Mouse (Mus musculus): ENCODE results near the gene Scgb1b7.
"Not testable (repeated sequence)": the region's sequence is repeated elsewhere in the genome, so short reads cannot be mapped to it uniquely, and the experiment has no call there.

Scgb1b7 gene

DNA sequence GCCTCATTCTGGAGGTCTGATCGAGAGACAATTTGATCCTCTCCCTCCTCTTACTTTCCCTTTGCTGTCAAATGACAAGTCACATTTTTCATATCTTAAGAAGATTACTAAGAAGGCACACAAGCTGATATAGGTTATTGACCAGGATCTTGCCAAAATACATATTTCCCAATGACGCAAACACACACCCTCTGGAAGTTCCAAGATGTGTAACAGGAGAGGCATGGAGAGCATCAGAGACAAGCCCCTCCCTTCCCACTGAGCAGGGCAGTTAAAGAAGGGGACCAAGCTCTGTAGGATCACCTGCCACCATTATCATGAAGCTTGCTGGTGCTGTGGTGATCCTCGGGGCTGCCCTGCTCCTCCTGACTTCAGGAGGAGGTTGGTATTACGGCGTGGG lies at the start of gene Scgb1b7:
Gene Scgb1b7, plus strand, starts transcription at position 301 of the 400 bp plus-strand sequence.
- not testable (repeated sequence) for DNase-seq (ENCODE audit: low spot score)

DNA sequence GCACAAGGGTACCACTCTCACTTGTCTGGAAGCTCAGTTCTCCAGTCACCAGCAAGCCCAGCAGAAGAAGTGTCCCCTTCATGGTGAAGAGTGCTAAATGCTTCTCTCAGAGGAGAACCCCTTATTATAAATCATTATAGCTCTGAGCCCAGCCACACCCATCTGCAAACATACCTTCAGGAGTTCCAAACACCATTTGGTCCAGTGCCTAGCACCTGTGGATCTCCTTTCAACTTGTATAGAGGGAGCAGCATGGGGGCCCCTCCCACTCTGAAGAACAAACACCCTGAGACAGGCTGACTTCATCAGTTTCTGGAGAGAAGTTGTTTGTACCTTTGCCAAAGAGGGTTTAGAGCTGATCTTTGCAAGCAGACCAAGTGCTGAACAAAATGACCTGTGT lies 6.8 kb upstream of the Scgb1b7 start, which contains the start of gene Scgb2b7:
Gene Scgb2b7, minus strand, starts transcription at position 101 of the 400 bp plus-strand sequence.
- DNase-seq (ENCODE audit: low spot score): not testable (repeated sequence)
